Mouse (Mus musculus) neural tube, embryonic 14.5 days (tissue): ENCODE results near the gene Rnf152. TPM values are rescaled to one million over a fixed set of nuclear protein-coding genes. Genes with fewer than 3 reads are reported as not detected.

Experiments
- ATAC-seq: fragments of 200-750 bp; cut with Nextera tagmentation; 2 replicates; pipeline ENCODE4 v1.8.0; 2017; ENCODE audit warnings: low read depth, mild to moderate bottlenecking, moderate TSS enrichment, moderate library complexity
- H3K27ac ChIP-seq: fragments of 300-500 bp; sonication (generic); 2 replicates; pipeline ENCODE4 v1.5.1; 2014; ENCODE audit warnings: low read depth, mild to moderate bottlenecking, control low read depth, low read length, moderate library complexity, mixed read lengths
- H3K27me3 ChIP-seq: fragments of 300-500 bp; sonication (generic); 2 replicates; pipeline ENCODE4 v1.6.1; 2014; ENCODE audit warnings: low read length; ENCODE audit not compliant: control insufficient read depth, insufficient read depth
- H3K36me3 ChIP-seq: fragments of 300-500 bp; sonication (generic); 2 replicates; pipeline ENCODE4 v1.6.1; 2014; ENCODE audit warnings: low read length, mixed read lengths; ENCODE audit not compliant: control insufficient read depth, insufficient read depth
- H3K4me1 ChIP-seq: fragments of 300-500 bp; sonication (generic); 2 replicates; pipeline ENCODE4 v1.6.1; 2014; ENCODE audit warnings: low read length; ENCODE audit not compliant: control insufficient read depth, insufficient read depth
- H3K4me2 ChIP-seq: fragments of 300-500 bp; sonication (generic); 2 replicates; pipeline ENCODE4 v1.6.1; 2014; ENCODE audit warnings: mild to moderate bottlenecking, low read depth, low read length, control low read depth
- H3K4me3 ChIP-seq: fragments of 300-500 bp; sonication (generic); 2 replicates; pipeline ENCODE4 v1.5.1; 2014; ENCODE audit warnings: low read depth, low read length, control low read depth, mixed read lengths
- H3K9ac ChIP-seq: fragments of 300-500 bp; sonication (generic); replicated peaks from 2 replicates; pipeline ENCODE4 v1.6.1; 2014; ENCODE audit warnings: low read depth, mild to moderate bottlenecking, control low read depth, low read length, mixed read lengths
- H3K9me3 ChIP-seq: fragments of 300-500 bp; sonication (generic); 2 replicates; pipeline ENCODE4 v1.6.1; 2016; ENCODE audit warnings: low read length; ENCODE audit not compliant: control insufficient read depth
- WGBS: fragments of 180-500 bp; shearing (Covaris S2); extraction: QIAGEN DNeasy Blood & Tissue Kit; methylation state at CpG from one replicate; pipeline ENCODE4 v1.1.7; 2014; 5-methylcytosine and 5-hydroxymethylcytosine counted together
- polyA plus RNA-seq: library from polyadenylated mRNA; unstranded; fragments of >200 nt; fragmentation: Nextera tagmentation; extraction: Ambion mirVana; gene quantifications from 2 replicates; pipeline ENCODE4 v1.2.1, GENCODE M21; 2014

Rnf152 gene
- polyA plus RNA-seq, 1 experiment from 2014 or later, result 37.1 TPM

DNA sequence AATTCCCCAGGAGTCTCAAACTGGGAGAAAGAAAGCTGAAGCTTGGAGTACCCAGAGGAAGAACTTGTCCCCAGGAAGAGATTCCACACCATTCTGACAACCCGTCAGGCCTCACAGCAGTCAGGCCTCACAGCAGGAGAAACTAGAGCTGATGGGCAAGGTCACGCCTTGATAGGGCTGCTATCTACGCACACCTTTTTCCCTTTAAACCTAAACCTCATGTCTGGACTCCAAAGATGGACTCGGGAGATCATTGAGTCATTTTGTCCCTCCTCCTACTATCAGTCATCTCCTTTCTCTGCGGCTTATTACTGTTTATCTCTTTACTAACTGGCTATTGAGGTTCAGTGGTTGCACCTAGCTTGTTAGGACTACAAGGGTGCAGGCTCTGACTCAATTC is 96.3 kb downstream of the Rnf152 start:
- no peak overlapping the region for H3K9ac ChIP-seq
- H3K36me3 ChIP-seq, result no peaks in the 10 kb centered on the region
- H3K4me2 ChIP-seq, result no peak overlapping the region
- ATAC-seq, result no peak
- no peaks in the 10 kb centered on the region for H3K27me3 ChIP-seq
- no peaks in the 10 kb centered on the region for H3K4me1 ChIP-seq
- WGBS, result 92% methylated on average over 5 of the region's 5 CpGs
- no peak overlapping the region for H3K4me3 ChIP-seq
- H3K9me3 ChIP-seq, result no peaks in the 10 kb centered on the region
- H3K27ac ChIP-seq, result no peak overlapping the region

DNA sequence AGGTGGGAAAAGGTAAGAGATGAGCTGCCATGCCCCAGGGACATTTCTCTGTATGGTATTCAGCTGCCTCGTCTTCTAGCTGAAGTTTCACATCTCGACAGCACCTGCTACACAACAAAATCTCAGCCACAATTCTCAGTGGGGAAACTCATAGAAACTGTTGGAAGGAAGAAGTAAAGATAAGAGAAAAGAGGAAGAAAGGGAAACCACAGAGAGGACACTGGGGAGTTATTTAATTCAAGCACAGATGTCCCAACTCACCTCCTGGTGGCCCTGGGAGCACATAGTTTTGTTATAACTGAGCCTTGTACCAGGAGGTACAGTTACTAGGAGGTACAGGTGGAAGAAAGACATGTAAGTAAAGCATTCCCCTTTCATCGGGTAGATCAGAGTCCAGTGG is 99.3 kb downstream of the Rnf152 start:
- ATAC-seq, result no peak
- Histone ChIP-seq H3K27me3 (no peaks in the 10 kb centered on the region), H3K9ac (no peak overlapping the region), H3K4me2 (no peak overlapping the region), H3K4me3 (no peak overlapping the region), H3K9me3 (no peaks in the 10 kb centered on the region), H3K27ac (no peak overlapping the region), H3K36me3 (no peaks in the 10 kb centered on the region), H3K4me1 (no peaks in the 10 kb centered on the region)
- WGBS, result 84% methylated on average over 3 of the region's 3 CpGs

DNA sequence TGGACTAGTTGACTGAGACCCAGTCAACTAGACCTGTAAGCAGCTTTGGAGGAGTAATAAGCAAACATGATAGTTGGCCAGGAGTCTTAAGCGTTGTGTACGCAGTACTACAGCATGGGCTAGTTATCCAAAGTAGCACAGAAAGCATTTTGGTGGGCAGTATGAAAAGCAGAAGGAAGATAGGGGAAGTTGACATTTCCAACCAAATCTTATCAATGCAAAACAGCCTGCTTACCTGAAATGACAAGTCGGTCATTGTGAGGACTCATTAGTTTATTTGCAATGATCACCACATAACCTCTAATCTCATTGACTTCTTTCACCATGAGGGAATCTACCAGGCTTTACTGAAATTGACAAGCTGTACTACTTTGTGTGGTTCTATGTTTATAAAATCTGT is 107.3 kb downstream of the Rnf152 start:
- no peak overlapping the region for H3K4me2 ChIP-seq
- H3K27me3 ChIP-seq, result no peaks in the 10 kb centered on the region
- no peak overlapping the region for H3K4me3 ChIP-seq
- H3K27ac ChIP-seq, result no peak overlapping the region
- no peak for ATAC-seq
- H3K4me1 ChIP-seq, result peaks cover 6% of the 10 kb centered on the region; the same call in 1 of the 2 replicates
- H3K9ac ChIP-seq, result no peak overlapping the region
- 96% methylated on average over 3 of the region's 3 CpGs for WGBS
- no peaks in the 10 kb centered on the region for H3K36me3 ChIP-seq
- no peaks in the 10 kb centered on the region for H3K9me3 ChIP-seq

DNA sequence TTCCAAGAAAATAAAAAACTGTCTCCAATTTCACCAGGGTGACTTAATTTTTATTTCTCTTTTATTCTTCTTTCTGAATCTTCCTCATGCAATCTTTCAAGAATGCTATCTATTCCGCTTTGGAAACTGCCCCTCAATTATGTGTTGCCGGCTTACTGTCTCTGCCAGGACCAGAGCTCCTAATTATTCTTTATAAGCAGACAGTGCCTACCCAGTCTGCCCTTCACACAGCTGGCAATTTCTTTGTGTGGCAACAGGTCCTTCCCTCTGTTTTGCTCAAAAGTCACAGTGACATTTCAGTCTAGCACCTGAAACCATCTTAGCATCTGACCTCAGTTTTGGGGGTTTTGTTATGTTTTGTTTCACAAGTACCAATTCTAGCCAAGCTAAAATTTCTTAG is 109.9 kb downstream of the Rnf152 start:
- Histone ChIP-seq H3K27me3 (no peaks in the 10 kb centered on the region), H3K9me3 (no peaks in the 10 kb centered on the region), H3K4me3 (no peak overlapping the region), H3K9ac (no peak overlapping the region), H3K27ac (no peak overlapping the region), H3K4me2 (no peak overlapping the region), H3K4me1 (peaks cover 6% of the 10 kb centered on the region; the same call in 1 of the 2 replicates), H3K36me3 (no peaks in the 10 kb centered on the region)
- WGBS, result 16% methylated on average over 2 of the region's 2 CpGs
- ATAC-seq, result peak; percentile 42; the same call in 1 of the 2 replicates

DNA sequence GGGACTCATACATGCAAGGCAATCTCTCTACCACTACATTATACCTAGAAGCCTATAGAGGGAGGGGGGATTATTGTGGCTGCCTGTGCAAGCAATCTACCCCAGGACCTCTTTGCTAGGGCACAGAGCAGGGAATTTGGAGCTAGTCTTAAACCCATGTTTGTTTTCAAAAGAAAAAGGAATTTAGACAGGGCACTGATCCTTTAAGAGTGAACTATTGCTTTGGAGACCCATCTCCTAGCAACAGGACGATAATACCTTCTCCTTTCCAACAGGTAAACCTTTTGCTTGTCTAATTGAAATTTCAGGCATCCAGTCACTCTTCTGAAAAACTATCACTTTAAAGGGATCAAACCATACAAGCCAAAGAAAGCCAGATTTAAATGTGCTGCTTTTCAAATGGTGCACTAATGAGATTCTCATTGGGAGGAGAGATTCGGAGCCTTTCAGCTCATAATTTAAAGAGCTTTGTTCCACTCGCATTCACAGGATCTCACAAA is 110.4 kb downstream of the Rnf152 start:
- Histone ChIP-seq H3K4me3 (no peak overlapping the region), H3K36me3 (no peaks in the 10 kb centered on the region), H3K9me3 (no peaks in the 10 kb centered on the region), H3K27me3 (no peaks in the 10 kb centered on the region), H3K27ac (0 out of 2 replicates have a peak overlapping the region, but pooled peaks have one; percentile 23), H3K4me2 (no peak overlapping the region), H3K9ac (no peak overlapping the region), H3K4me1 (peaks cover 6% of the 10 kb centered on the region; the same call in 1 of the 2 replicates)
- 8% methylated on average over 3 of the region's 3 CpGs for WGBS
- peak; percentile 44; the same call in 1 of the 2 replicates for ATAC-seq

DNA sequence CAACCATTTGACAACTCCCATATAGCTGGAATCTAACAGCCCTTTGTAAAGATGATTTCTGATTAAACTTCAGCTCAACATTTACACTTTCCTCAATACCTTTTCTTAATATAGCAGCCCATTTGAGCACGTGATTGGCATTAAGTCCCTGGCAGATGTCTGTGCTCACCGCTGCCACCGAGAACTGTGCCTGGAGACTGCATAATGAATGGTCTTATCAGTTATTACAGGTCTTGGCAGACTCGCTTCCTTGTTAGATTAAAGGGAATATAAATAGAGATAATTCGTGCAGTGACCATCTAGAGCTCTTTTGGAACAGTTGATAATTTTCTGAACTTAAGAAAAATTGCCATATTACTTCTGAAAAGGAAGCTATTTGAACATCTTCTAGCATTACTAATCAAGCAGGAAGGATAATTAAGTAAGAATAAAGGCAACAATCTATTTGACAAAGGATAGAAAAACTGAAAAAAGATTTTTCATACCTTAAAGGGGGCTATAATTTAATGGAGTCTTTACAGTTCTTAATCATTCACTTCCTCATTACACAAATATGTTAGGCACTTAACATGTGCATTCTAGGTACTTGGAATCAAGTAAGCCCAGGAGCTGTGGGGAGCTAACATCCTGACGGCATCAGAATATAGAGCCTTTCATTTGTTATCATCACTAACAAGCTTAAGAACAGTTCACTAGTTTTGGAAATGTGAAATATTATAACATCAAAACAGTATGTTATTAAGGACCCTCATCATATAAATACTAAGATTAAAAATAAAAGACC is 113.0 kb downstream of the Rnf152 start:
- Histone ChIP-seq H3K4me2 (no peak overlapping the region), H3K36me3 (no peaks in the 10 kb centered on the region), H3K27ac (no peak overlapping the region), H3K9me3 (no peaks in the 10 kb centered on the region), H3K4me3 (no peak overlapping the region), H3K27me3 (no peaks in the 10 kb centered on the region), H3K9ac (no peak overlapping the region), H3K4me1 (peaks cover 6% of the 10 kb centered on the region; the same call in 1 of the 2 replicates)
- no peak for ATAC-seq
- WGBS, result 56% methylated on average over 6 of the region's 6 CpGs

DNA sequence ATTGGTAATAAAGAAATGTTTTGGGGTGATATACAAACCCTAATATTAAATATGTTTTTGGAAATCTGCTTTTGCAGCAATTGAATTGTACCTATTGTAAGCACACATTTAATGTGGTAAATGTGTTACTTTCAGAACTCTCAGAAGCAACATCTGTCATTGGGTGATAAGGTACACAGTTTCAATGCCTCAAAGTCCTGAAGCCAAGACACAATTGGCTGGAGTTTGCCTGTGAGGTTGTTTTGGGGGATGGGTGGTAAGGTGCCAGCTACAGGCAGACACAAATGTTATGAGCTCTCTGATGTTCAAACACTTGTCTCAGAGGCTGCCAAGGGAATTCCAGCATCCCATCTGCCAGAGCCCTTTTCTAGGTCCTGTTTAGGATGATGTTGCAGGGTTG is 116.3 kb downstream of the Rnf152 start:
- Histone ChIP-seq H3K4me3 (no peak overlapping the region), H3K9me3 (no peaks in the 10 kb centered on the region), H3K4me2 (no peak overlapping the region), H3K36me3 (no peaks in the 10 kb centered on the region), H3K27ac (no peak overlapping the region), H3K9ac (no peak overlapping the region), H3K27me3 (no peaks in the 10 kb centered on the region), H3K4me1 (no peaks in the 10 kb centered on the region)
- no peak for ATAC-seq
